Mouse (Mus musculus) spleen, adult 2 months (tissue): ENCODE measurements around the gene Mbd6. TPM values are rescaled to one million over a fixed set of nuclear protein-coding genes. Genes with fewer than 3 reads are reported as not detected.
"Not testable (repeated sequence)": the region's sequence is repeated elsewhere in the genome, so short reads cannot be mapped to it uniquely, and the experiment has no call there.

Source experiments
- DNase-seq, 2 experiments: peaks; one replicate each; pipeline versions ENCODE4 v3.0.0 to v3.0.0-alpha.2; 2012 to 2021; ENCODE audit warnings: low spot score in 2 of 2, low read depth in 1 of 2
- H3K27ac ChIP-seq: fragments of 200-500 bp; 2 replicates; pipeline ENCODE4 v1.5.1; 2012; ENCODE audit warnings: low read length, inconsistent platforms; ENCODE audit not compliant: insufficient read depth
- H3K27me3 ChIP-seq: fragments of 200-500 bp; 2 replicates; pipeline ENCODE4 v1.6.1; 2012; ENCODE audit warnings: mild to moderate bottlenecking, moderate library complexity, low read length, inconsistent platforms; ENCODE audit not compliant: control insufficient read depth, insufficient read depth
- H3K36me3 ChIP-seq: fragments of 200-500 bp; 2 replicates; pipeline ENCODE4 v1.6.1; 2012; ENCODE audit warnings: mild to moderate bottlenecking, low read length, inconsistent platforms; ENCODE audit not compliant: control insufficient read depth, insufficient read depth
- H3K4me1 ChIP-seq: fragments of 200-500 bp; 2 replicates; pipeline ENCODE4 v1.6.1; 2011; ENCODE audit warnings: inconsistent platforms; ENCODE audit not compliant: control insufficient read depth, insufficient read depth, insufficient read length
- H3K4me3 ChIP-seq: fragments of 200-500 bp; 2 replicates; pipeline ENCODE4 v1.5.1; 2011; ENCODE audit warnings: mild to moderate bottlenecking, inconsistent platforms; ENCODE audit not compliant: insufficient read depth, insufficient read length; ENCODE audit errors: extremely low read depth
- CTCF ChIP-seq: fragments of 200-500 bp; IDR thresholded peaks from 2 replicates; pipeline ENCODE4 v1.5.1; 2011; ENCODE audit warnings: mild to moderate bottlenecking, inconsistent platforms; ENCODE audit not compliant: insufficient read depth, insufficient read length, insufficient replicate concordance; ENCODE audit errors: extremely low read depth
- POLR2A ChIP-seq: fragments of 200-500 bp; IDR thresholded peaks from 2 replicates; pipeline ENCODE4 v1.6.1; 2011; ENCODE audit warnings: low read depth, low read length, inconsistent platforms
- WGBS: fragments of 180-500 bp; shearing (Covaris S2); methylation state at CpG from one replicate; pipeline ENCODE4 v1.1.7; 2018; 5-methylcytosine and 5-hydroxymethylcytosine counted together
- polyA plus RNA-seq: library from polyadenylated mRNA; depleted of rRNA; stranded (reverse); fragments of >200 nt; gene quantifications from 2 replicates; pipeline ENCODE4 v1.2.3, GENCODE M21; 2012

The Mbd6 gene
- polyA plus RNA-seq, 1 experiment: 55.8 TPM

GRCm38 (mm10) chr10:127323131-127323855, 34.5 kb upstream of the Mbd6 start:
- peak overlapping the region; percentile 60 for H3K4me3 ChIP-seq
- peak; percentile 38 to 71 for DNase-seq
- 11% methylated on average over 17 of the region's 17 CpGs for WGBS
- H3K36me3 ChIP-seq: peaks cover 20% of the 10 kb centered on the region
- no peak for TF ChIP-seq POLR2A
- H3K27ac ChIP-seq: peak overlapping the region; percentile 84
- peaks cover 40% of the 10 kb centered on the region for H3K4me1 ChIP-seq
- no peaks in the 10 kb centered on the region for H3K27me3 ChIP-seq

DNA sequence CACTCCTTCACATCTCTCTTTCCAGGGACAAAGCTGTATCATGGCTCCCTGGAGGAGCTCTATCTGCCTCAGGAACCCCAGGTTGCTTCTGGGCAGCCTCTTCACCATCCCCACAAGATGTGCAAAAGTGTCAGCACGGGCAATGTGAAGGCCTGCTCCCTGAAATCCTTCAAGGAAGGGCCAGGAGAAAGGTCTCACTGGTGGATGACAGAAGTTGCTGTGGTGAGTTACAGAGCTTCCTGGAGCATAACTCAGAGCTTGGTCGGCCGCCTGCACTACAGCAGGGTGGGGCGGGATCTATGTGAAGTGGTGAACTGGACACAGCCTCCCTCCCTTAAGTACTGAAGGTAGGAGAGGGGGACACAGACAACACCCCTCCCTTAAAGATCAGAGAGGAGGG, 33.9 kb upstream of the Mbd6 start:
- H3K36me3 ChIP-seq: peaks cover 15% of the 10 kb centered on the region
- no peaks in the 10 kb centered on the region for H3K27me3 ChIP-seq
- no peak for TF ChIP-seq POLR2A
- no peak for TF ChIP-seq CTCF
- H3K4me1 ChIP-seq: peaks cover 40% of the 10 kb centered on the region
- H3K4me3 ChIP-seq: peak overlapping the region; percentile 60
- WGBS: 40% methylated on average over 4 of the region's 4 CpGs
- H3K27ac ChIP-seq: peak overlapping the region; percentile 84
- no peak for DNase-seq

GRCm38 (mm10) chr10:127322178-127322577, 33.4 kb upstream of the Mbd6 start:
- WGBS: 46% methylated on average over 13 of the region's 13 CpGs
- H3K4me3 ChIP-seq: peak overlapping the region; percentile 60
- peak overlapping the region; percentile 84 for H3K27ac ChIP-seq
- no peak for DNase-seq
- no peaks in the 10 kb centered on the region for H3K27me3 ChIP-seq
- H3K36me3 ChIP-seq: peaks cover 12% of the 10 kb centered on the region
- TF ChIP-seq POLR2A: no peak
- no peak for TF ChIP-seq CTCF
- H3K4me1 ChIP-seq: peaks cover 40% of the 10 kb centered on the region

DNA sequence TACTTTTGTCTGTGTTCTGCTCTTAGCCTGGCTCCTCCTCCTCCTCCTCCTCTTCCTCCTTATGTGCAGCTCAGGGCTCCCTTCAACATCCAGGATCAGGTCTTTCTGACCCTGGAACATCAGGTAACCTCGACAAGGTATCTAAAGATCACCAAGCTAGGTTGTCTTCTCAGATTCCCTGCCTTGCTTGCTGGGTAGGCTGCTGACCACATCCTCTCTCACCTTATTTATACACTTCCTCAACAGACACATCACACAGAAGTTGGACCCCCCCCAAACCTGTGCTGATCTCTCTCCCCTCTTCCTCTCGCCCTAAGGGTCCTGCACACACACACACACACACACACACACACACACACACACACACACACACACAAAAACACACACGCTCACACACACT, 32.8 kb upstream of the Mbd6 start, which contains the start of gene Arhgap9:
Gene Arhgap9, plus strand, starts transcription at position 344 of the 400 bp plus-strand sequence.
- DNase-seq: peak; percentile 28 to 50
- peaks cover 7% of the 10 kb centered on the region for H3K36me3 ChIP-seq
- WGBS: 24% methylated on average over 3 of the region's 3 CpGs
- peak within 1 kb of the TSS; percentile 84 for H3K27ac ChIP-seq
- peak within 1 kb of the TSS; percentile 60 for H3K4me3 ChIP-seq
- H3K27me3 ChIP-seq: no peaks in the 10 kb centered on the region
- TF ChIP-seq CTCF: no peak
- TF ChIP-seq POLR2A: no peak; the same call in 1 of the 2 replicates
- H3K4me1 ChIP-seq: peaks cover 40% of the 10 kb centered on the region

DNA sequence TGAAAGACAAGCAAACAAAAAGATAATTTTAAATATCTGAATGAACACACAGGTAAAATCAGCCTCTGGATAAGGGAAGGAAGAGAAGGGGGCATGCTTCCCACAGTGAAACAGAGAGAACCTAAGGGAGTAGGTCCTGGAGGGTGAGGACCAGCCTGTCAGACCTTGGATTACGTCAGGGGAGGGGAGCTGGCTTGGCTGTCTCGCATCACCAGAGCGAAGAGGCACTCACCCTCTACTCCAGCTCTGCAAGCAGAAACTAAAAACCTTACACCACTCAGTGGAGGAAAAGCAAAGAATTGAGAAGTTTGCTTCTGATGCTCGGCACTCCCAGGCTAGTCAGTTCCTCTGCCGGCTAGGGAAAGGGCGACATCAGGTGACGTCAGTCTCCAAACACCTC, 31.2 kb upstream of the Mbd6 start:
- TF ChIP-seq CTCF (no peak), POLR2A (no peak)
- no peak overlapping the region for H3K4me3 ChIP-seq
- 83% methylated on average over 7 of the region's 7 CpGs for WGBS

DNA sequence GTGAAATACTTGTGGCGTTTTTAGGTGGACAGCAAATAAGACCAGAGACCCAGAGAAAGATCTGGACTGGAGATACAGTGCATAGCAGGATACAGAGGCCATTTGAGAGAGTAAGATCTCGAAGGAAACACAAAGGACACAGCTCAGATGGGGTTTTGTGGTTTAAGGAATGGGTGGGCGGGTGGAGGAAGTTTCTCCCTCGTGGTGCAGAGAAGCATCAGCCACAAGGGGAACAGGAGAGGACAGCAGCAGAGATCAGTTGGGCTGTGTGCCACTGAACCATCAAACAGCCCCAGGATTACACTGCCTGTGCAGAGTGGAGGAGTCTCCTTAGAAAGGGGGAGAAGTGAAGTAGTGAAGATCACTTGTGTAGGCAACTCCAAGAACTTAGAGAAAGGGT, 29.2 kb upstream of the Mbd6 start:
- no peak for DNase-seq
- 21% methylated on average over 4 of the region's 4 CpGs for WGBS
- H3K4me3 ChIP-seq: no peak overlapping the region
- peaks cover 24% of the 10 kb centered on the region; the same call in 1 of the 2 replicates for H3K4me1 ChIP-seq
- H3K27ac ChIP-seq: no peak overlapping the region
- H3K27me3 ChIP-seq: no peaks in the 10 kb centered on the region
- no peaks in the 10 kb centered on the region for H3K36me3 ChIP-seq
- TF ChIP-seq CTCF: no peak
- no peak for TF ChIP-seq POLR2A

More for the DNA sequence above, 31.2 kb upstream of the Mbd6 start:
- H3K27me3 ChIP-seq: no peaks in the 10 kb centered on the region
- no peak for DNase-seq
- H3K36me3 ChIP-seq: no peaks in the 10 kb centered on the region
- peak overlapping the region; percentile 25 for H3K27ac ChIP-seq
- H3K4me1 ChIP-seq: peaks cover 28% of the 10 kb centered on the region; the same call in 1 of the 2 replicates

GRCm38 (mm10) chr10:127317277-127317676, 28.5 kb upstream of the Mbd6 start:
- 81% methylated on average over 2 of the region's 2 CpGs for WGBS
- no peak overlapping the region for H3K27ac ChIP-seq
- no peak overlapping the region for H3K4me3 ChIP-seq
- no peaks in the 10 kb centered on the region for H3K27me3 ChIP-seq
- H3K4me1 ChIP-seq: peaks cover 16% of the 10 kb centered on the region; the same call in 1 of the 2 replicates
- TF ChIP-seq CTCF (no peak), POLR2A (no peak)
- DNase-seq: no peak
- no peaks in the 10 kb centered on the region for H3K36me3 ChIP-seq

DNA sequence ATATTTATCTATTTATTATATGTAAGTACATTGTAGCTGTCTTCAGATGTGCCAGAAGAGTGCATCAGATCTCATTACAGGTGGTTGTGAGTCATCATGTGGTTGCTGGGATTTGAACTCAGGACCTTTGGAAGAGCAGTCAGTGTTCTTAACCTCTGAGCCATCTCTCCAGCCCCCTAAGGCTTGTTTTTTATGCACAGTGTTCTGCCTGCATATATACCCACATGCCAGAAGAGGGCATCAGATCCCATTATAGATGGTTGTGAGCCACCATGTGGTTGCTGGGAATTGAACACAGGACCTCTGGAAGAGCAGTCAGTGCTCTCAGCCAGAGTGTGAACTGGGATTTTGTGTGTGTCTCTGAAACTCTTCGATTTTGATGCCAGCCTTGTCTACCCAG, 26.1 kb upstream of the Mbd6 start:
- WGBS: 91% methylated on average over 1 of the region's 1 CpGs
- H3K4me1 ChIP-seq, H3K27ac ChIP-seq, H3K27me3 ChIP-seq, H3K4me3 ChIP-seq, DNase-seq, H3K36me3 ChIP-seq: not testable (repeated sequence)

GRCm38 (mm10) chr10:127313516-127313915, 24.7 kb upstream of the Mbd6 start:
- H3K27me3 ChIP-seq, H3K4me1 ChIP-seq, H3K27ac ChIP-seq, DNase-seq, H3K36me3 ChIP-seq, H3K4me3 ChIP-seq: not testable (repeated sequence)
- 85% methylated on average over 5 of the region's 5 CpGs for WGBS
